Mouse (Mus musculus): ENCODE measurements around the gene Zscan18. TPM values are rescaled to one million over a fixed set of nuclear protein-coding genes. Genes with fewer than 3 reads are reported as not detected.

The Zscan18 gene
- polyA plus RNA-seq, 1 experiment: 9.0 TPM

GRCm38 (mm10) chr7:12779141-12779540 is 24.3 kb downstream of the Zscan18 start:
- Histone ChIP-seq H3K4me1 (ENCODE audit: control insufficient read depth, insufficient read depth, low read length) (peaks cover 10% of the 10 kb centered on the region), H3K4me3 (ENCODE audit: control insufficient read depth, low read depth, low read length) (peak overlapping the region; percentile 89)

DNA sequence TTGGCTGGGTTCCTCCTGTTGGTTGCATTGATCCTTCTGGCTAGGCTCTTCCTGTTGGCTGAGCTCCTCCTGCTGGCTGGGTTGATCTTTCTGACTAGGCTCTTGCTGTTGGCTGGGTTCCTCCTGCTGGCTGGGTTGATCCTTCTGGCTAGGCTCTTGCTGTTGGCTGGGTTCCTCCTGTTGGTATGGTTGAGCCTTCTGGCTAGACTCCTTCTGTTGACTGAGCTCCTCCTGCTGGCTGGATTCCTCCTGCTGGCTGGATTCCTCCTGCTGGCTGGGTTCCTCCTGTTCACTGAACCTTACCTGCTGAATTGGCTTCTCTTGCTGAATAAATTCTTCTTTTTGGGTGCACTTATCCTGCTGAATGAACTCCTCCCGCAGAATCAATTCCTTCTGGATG is 28.8 kb downstream of the Zscan18 start:
- Histone ChIP-seq H3K4me1 (ENCODE audit: control insufficient read depth, insufficient read depth, low read length) (peaks cover 3% of the 10 kb centered on the region), H3K27ac (ENCODE audit: control insufficient read depth, insufficient read depth, low read depth, low read length) (no peak overlapping the region), H3K36me3 (ENCODE audit: control insufficient read depth, insufficient read depth, low read length) (peaks cover 3% of the 10 kb centered on the region; the same call in 1 of the 2 replicates), H3K4me3 (ENCODE audit: control insufficient read depth, low read depth, low read length) (no peak overlapping the region), H3K27me3 (ENCODE audit: control insufficient read depth, insufficient read depth, low read length) (no peaks in the 10 kb centered on the region)
- TF ChIP-seq POLR2A (IDR thresholded peaks at IDR 0.05; ENCODE audit: control insufficient read depth, low read depth, low read length) (no peak), CTCF (IDR thresholded peaks at IDR 0.05; ENCODE audit: control insufficient read depth, insufficient read depth, insufficient replicate concordance, low read depth, low read length) (no peak)

More at GRCm38 (mm10) chr7:12779141-12779540, 24.3 kb downstream of the Zscan18 start:
- Histone ChIP-seq H3K27ac (ENCODE audit: control insufficient read depth, insufficient read depth, low read depth, low read length) (no peak overlapping the region), H3K27me3 (ENCODE audit: control insufficient read depth, insufficient read depth, low read length) (no peaks in the 10 kb centered on the region), H3K36me3 (ENCODE audit: control insufficient read depth, insufficient read depth, low read length) (peaks cover 1% of the 10 kb centered on the region; the same call in 1 of the 2 replicates)
- TF ChIP-seq POLR2A (IDR thresholded peaks at IDR 0.05; ENCODE audit: control insufficient read depth, low read depth, low read length): no peak
- no peak for TF ChIP-seq CTCF (IDR thresholded peaks at IDR 0.05; ENCODE audit: control insufficient read depth, insufficient read depth, insufficient replicate concordance, low read depth, low read length)

DNA sequence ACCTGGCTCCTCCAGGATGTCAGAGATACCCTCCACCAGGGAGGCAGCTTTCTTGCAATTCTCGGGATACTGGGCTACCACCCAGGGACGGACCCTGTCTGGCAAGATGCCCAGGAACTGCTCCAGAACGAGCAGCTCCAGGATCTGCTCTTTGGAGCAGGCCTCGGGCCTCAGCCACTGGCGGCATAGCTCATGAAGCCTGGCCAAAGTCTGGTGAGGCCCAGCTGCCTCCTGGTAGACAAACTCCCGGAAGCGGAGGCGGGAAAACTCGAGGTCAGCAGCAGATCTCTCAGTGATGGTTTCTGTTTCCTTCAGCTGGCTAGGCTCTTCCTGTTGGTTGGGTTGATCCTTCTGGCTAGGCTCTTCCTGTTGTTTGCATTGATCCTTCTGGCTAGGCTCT is 29.3 kb downstream of the Zscan18 start:
- Histone ChIP-seq H3K36me3 (ENCODE audit: control insufficient read depth, insufficient read depth, low read length) (peaks cover 3% of the 10 kb centered on the region; the same call in 1 of the 2 replicates), H3K4me1 (ENCODE audit: control insufficient read depth, insufficient read depth, low read length) (peaks cover 2% of the 10 kb centered on the region; the same call in 1 of the 2 replicates), H3K4me3 (ENCODE audit: control insufficient read depth, low read depth, low read length) (no peak overlapping the region), H3K27ac (ENCODE audit: control insufficient read depth, insufficient read depth, low read depth, low read length) (no peak overlapping the region), H3K27me3 (ENCODE audit: control insufficient read depth, insufficient read depth, low read length) (no peaks in the 10 kb centered on the region)
- TF ChIP-seq POLR2A (IDR thresholded peaks at IDR 0.05; ENCODE audit: control insufficient read depth, low read depth, low read length): no peak
- TF ChIP-seq CTCF (IDR thresholded peaks at IDR 0.05; ENCODE audit: control insufficient read depth, insufficient read depth, insufficient replicate concordance, low read depth, low read length): no peak

DNA sequence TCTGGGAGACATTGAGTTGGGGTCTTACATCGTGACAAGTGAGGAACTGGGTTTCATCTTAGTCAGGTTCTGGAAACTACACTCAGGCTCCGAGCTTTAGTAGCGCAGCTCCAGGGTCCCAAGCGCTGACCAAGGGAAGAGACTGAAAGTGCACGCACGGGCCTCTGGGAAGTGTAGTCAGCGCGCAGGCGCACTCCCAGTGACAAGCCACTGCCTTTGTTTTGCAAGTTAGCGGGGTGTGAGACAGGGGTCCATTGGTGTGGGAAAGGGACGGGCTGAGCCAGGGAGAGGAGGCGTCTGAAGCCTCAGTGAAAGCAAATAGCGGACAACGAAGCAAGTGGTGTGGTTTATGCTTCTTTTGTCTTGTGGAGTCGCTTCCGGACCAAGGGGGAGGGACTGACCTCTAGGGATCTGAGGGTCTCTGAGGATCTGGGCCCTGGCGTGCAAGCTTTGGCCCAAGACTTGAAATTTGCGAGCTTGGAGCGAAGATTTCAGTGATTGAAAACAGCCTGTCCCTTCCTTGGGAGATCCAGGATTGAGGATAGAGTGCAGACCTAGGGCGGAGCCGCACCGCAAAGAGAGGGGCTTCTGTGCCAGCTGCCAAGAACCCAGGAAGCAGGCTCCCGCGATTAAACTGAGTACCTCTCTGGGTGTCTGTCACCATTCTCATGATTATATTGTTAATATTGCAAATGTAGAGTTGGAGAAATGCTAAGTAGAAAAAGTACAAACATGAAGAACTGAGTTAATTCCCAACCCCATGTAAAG is 53.8 kb downstream of the Zscan18 start:
- no peak for TF ChIP-seq POLR2A (IDR thresholded peaks at IDR 0.05; ENCODE audit: control insufficient read depth, low read depth, low read length)
- TF ChIP-seq CTCF (IDR thresholded peaks at IDR 0.05; ENCODE audit: control insufficient read depth, insufficient read depth, insufficient replicate concordance, low read depth, low read length): no peak
- Histone ChIP-seq H3K4me1 (ENCODE audit: control insufficient read depth, insufficient read depth, low read length) (peaks cover 8% of the 10 kb centered on the region), H3K27me3 (ENCODE audit: control insufficient read depth, insufficient read depth, low read length) (no peaks in the 10 kb centered on the region), H3K4me3 (ENCODE audit: control insufficient read depth, low read depth, low read length) (peak overlapping the region; percentile 10), H3K27ac (ENCODE audit: control insufficient read depth, insufficient read depth, low read depth, low read length) (no peak overlapping the region), H3K36me3 (ENCODE audit: control insufficient read depth, insufficient read depth, low read length) (no peaks in the 10 kb centered on the region)

- H3K4me3 ChIP-seq (ENCODE audit: control insufficient read depth, low read depth, low read length): no peak within 1 kb of the TSS
- H3K36me3 ChIP-seq (ENCODE audit: control insufficient read depth, insufficient read depth, low read length): no peaks in the 10 kb centered on the region
- TF ChIP-seq POLR2A (IDR thresholded peaks at IDR 0.05; ENCODE audit: control insufficient read depth, low read depth, low read length) (no peak), CTCF (IDR thresholded peaks at IDR 0.05; ENCODE audit: control insufficient read depth, insufficient read depth, insufficient replicate concordance, low read depth, low read length) (no peak)
Measured at GRCm38 (mm10) chr7:12734904-12735303, 68.5 kb downstream of the Zscan18 start, which contains the start of gene Vmn2r56. TSS of gene Vmn2r56 (minus strand) at chr7:12735004.

More at GRCm38 (mm10) chr7:12734904-12735303, 68.5 kb downstream of the Zscan18 start, which contains the start of gene Vmn2r56:
- no peaks in the 10 kb centered on the region for H3K4me1 ChIP-seq (ENCODE audit: control insufficient read depth, insufficient read depth, low read length)
- H3K27me3 ChIP-seq (ENCODE audit: control insufficient read depth, insufficient read depth, low read length): no peaks in the 10 kb centered on the region
- no peak within 1 kb of the TSS for H3K27ac ChIP-seq (ENCODE audit: control insufficient read depth, insufficient read depth, low read depth, low read length)

Other genes starting within 250 kb of the Zscan18 start
- 0.01 TPM in 2 replicates for gene Vmn2r53, start 194.8 kb downstream of the Zscan18 start, polyA plus RNA-seq (2012; rRNA removed)
- 0.02 TPM in 1 of 2 replicates, not detected in the other for gene Vmn2r54, start 163.3 kb downstream of the Zscan18 start, polyA plus RNA-seq (2012; rRNA removed)
- gene Vmn2r55, start 118.6 kb downstream of the Zscan18 start, polyA plus RNA-seq (2012; rRNA removed): 0.04 TPM in 1 of 2 replicates, not detected in the other
- gene Vmn2r56, start 68.6 kb downstream of the Zscan18 start, polyA plus RNA-seq (2012; rRNA removed): not detected in 2 replicates
- 2.0 and 3.0 TPM in 2 replicates for gene Zfp329, start 15.2 kb upstream of the Zscan18 start, polyA plus RNA-seq (2012; rRNA removed)
- 33.3 and 34.2 TPM in 2 replicates for gene Zfp110, start 31.1 kb upstream of the Zscan18 start, polyA plus RNA-seq (2012; rRNA removed)
- 3.4 and 3.5 TPM in 2 replicates for gene Zfp128, start 77.5 kb upstream of the Zscan18 start, polyA plus RNA-seq (2012; rRNA removed)
- 19.0 and 20.7 TPM in 2 replicates for gene Zscan22, start 94.2 kb upstream of the Zscan18 start, polyA plus RNA-seq (2012; rRNA removed)
- 512 and 591 TPM in 2 replicates for gene Rps5, start 118.7 kb upstream of the Zscan18 start, polyA plus RNA-seq (2012; rRNA removed)
- gene Rnf225, start 123.8 kb upstream of the Zscan18 start, polyA plus RNA-seq (2012; rRNA removed): 0.12 and 0.13 TPM in 2 replicates
- gene Zfp324, start 162.2 kb upstream of the Zscan18 start, polyA plus RNA-seq (2012; rRNA removed): 0.60 and 0.75 TPM in 2 replicates
- gene Zfp446, start 174.2 kb upstream of the Zscan18 start, polyA plus RNA-seq (2012; rRNA removed): 8.4 and 8.7 TPM in 2 replicates
- gene Slc27a5, start 194.6 kb upstream of the Zscan18 start, polyA plus RNA-seq (2012; rRNA removed): 0.06 and 0.14 TPM in 2 replicates
- 507 and 516 TPM in 2 replicates for gene Trim28, start 195.5 kb upstream of the Zscan18 start, polyA plus RNA-seq (2012; rRNA removed)
- gene Zbtb45, start 206.4 kb upstream of the Zscan18 start, polyA plus RNA-seq (2012; rRNA removed): 4.3 and 5.6 TPM in 2 replicates
- 107 and 115 TPM in 2 replicates for gene Chmp2a, start 231.2 kb upstream of the Zscan18 start, polyA plus RNA-seq (2012; rRNA removed)
- 377 and 399 TPM in 2 replicates for gene Ube2m, start 234.6 kb upstream of the Zscan18 start, polyA plus RNA-seq (2012; rRNA removed)

All from testis, adult 2 months (tissue).